ENCODE assay signal across 31 mouse cellular contexts in the genomic region with DNA sequence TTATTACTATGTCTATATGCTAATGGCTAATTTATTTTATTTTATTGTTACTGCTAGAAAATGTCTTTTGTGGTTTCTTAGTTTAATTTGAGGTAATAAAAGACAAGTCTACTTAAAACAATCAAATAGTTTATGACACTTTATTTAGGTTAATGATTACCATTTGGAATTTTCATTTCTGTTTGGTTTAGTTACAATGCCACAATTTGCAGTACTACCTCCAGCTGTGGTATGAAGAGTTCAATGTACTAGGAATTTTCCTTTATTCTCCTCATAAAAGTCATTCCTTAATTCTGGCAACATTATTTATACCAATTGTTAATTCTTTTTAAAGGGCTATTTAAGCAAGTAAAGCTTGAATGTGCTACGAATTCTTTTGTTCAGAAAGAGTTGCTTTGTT.
"Had no signal": no experiment of that assay in that cellular context is flagged by ENCODE, and none has a peak within 500 bp of the region (broad histone marks: within the 10 kb centered on the region; RNA-seq: fewer than 3 reads in every experiment).

No protein-coding gene starts in this region.

- ATAC-seq: hindbrain, embryonic 16.5 days; hindbrain, postnatal 0 days; inflammation-experienced regulatory T-cells, adult 6 months had no signal

- H3K4me3 ChIP-seq: heart, embryonic 10.5 days; heart, embryonic 12.5 days; heart, embryonic 13.5 days; heart, embryonic 15.5 days; hindbrain, embryonic 10.5 days; hindbrain, embryonic 12.5 days; hindbrain, embryonic 13.5 days; hindbrain, embryonic 15.5 days; kidney, embryonic 15.5 days; layer of hippocampus, adult 2 months; left cerebral cortex, adult 2 months had no signal

- H3K36me3 ChIP-seq: heart, embryonic 10.5 days; heart, embryonic 12.5 days; heart, embryonic 13.5 days; heart, embryonic 15.5 days; hindbrain, embryonic 10.5 days; hindbrain, embryonic 12.5 days; hindbrain, embryonic 13.5 days; hindbrain, embryonic 15.5 days; kidney, embryonic 15.5 days had no signal

- H3K4me2 ChIP-seq: heart, embryonic 11.5 days; heart, embryonic 12.5 days; heart, embryonic 13.5 days; heart, embryonic 15.5 days; hindbrain, embryonic 12.5 days; hindbrain, embryonic 13.5 days; hindbrain, embryonic 14.5 days; hindbrain, embryonic 15.5 days; kidney, embryonic 15.5 days had no signal

- H3K4me1 ChIP-seq: heart, embryonic 10.5 days; heart, embryonic 12.5 days; heart, embryonic 13.5 days; heart, embryonic 15.5 days; hindbrain, embryonic 10.5 days; hindbrain, embryonic 12.5 days; hindbrain, embryonic 13.5 days; hindbrain, embryonic 15.5 days; kidney, embryonic 15.5 days had no signal

- H3K27me3 ChIP-seq: heart, embryonic 12.5 days; heart, embryonic 13.5 days; heart, embryonic 15.5 days; hindbrain, embryonic 12.5 days; hindbrain, embryonic 13.5 days; hindbrain, embryonic 15.5 days; kidney, embryonic 15.5 days had no signal

- H3K27ac ChIP-seq: heart, embryonic 10.5 days; heart, embryonic 13.5 days; heart, embryonic 15.5 days; hindbrain, embryonic 10.5 days; hindbrain, embryonic 12.5 days; hindbrain, embryonic 13.5 days; hindbrain, embryonic 14.5 days; hindbrain, embryonic 15.5 days; hindbrain, postnatal 0 days; kidney, embryonic 15.5 days; layer of hippocampus, adult 2 months; left cerebral cortex, adult 2 months had no signal

- H3K9me3 ChIP-seq: heart, embryonic 10.5 days; heart, embryonic 12.5 days; heart, embryonic 13.5 days; heart, embryonic 15.5 days; hindbrain, embryonic 10.5 days; hindbrain, embryonic 12.5 days; hindbrain, embryonic 13.5 days; hindbrain, embryonic 15.5 days; kidney, embryonic 15.5 days had no signal

- H3K9ac ChIP-seq: heart, embryonic 12.5 days; heart, embryonic 13.5 days; heart, embryonic 15.5 days; hindbrain, embryonic 12.5 days; hindbrain, embryonic 13.5 days; hindbrain, embryonic 14.5 days; hindbrain, embryonic 15.5 days; kidney, embryonic 15.5 days had no signal

- DNase-seq: heart, postnatal 10 days; heart, postnatal 14 days; heart, postnatal 36 days; heart, postnatal 4 days; kidney, adult 11 months; kidney, adult 18-20 months; kidney, adult 2 months; kidney, adult 8-10 months; kidney, adult 9 months; kidney, postnatal 10 days; kidney, postnatal 14 days; kidney, postnatal 25 days; kidney, postnatal 36 days; layer of hippocampus, adult 9-11 months; layer of hippocampus, postnatal 36 days had no signal
